Mouse (Mus musculus) c-Kit-positive CD71-negative TER-119-negative erythroid progenitor cells, embryonic 14.5 days (primary cell): ENCODE results near the gene Nrip2.
"Not testable (repeated sequence)": the region's sequence is repeated elsewhere in the genome, so short reads cannot be mapped to it uniquely, and the experiment has no call there.

Experiments
- DNase-seq: peaks from one replicate; pipeline ENCODE4 v3.0.0-alpha.2; 2013; ENCODE audit warnings: low read depth

The Nrip2 gene

GRCm38 (mm10) chr6:128398996-128399395 lies at the start of gene Nrip2:
TSS of gene Nrip2 (plus strand) at chr6:128399296.
- no peak for DNase-seq

- no peak for DNase-seq
Measured at GRCm38 (mm10) chr6:128349711-128350110, 49.4 kb upstream of the Nrip2 start.

- DNase-seq = no peak
Measured at GRCm38 (mm10) chr6:128354140-128354539, 45.0 kb upstream of the Nrip2 start.

- no peak for DNase-seq
Measured at GRCm38 (mm10) chr6:128355201-128355681, 43.9 kb upstream of the Nrip2 start.

GRCm38 (mm10) chr6:128355726-128356416 lies 43.2 kb upstream of the Nrip2 start, which contains the start of gene Tulp3:
TSS of gene Tulp3 (minus strand) at chr6:128355851.
- peak; percentile 78 for DNase-seq

- no peak for DNase-seq
Measured at GRCm38 (mm10) chr6:128358999-128359398, 40.1 kb upstream of the Nrip2 start.

GRCm38 (mm10) chr6:128361901-128362300 lies 37.2 kb upstream of the Nrip2 start:
- no peak for DNase-seq

GRCm38 (mm10) chr6:128362381-128363006 lies 36.6 kb upstream of the Nrip2 start, which contains the start of the genes Rhno1 and Foxm1:
TSS of gene Rhno1 (minus strand) at chr6:128362911.
TSS of gene Foxm1 (plus strand) at chr6:128362967.
- no peak for DNase-seq

- no peak for DNase-seq
Measured at GRCm38 (mm10) chr6:128363007-128363825, 35.9 kb upstream of the Nrip2 start.

GRCm38 (mm10) chr6:128364721-128365120 lies 34.4 kb upstream of the Nrip2 start:
- DNase-seq = no peak

GRCm38 (mm10) chr6:128366466-128366865 lies 32.6 kb upstream of the Nrip2 start:
- no peak for DNase-seq

- DNase-seq = no peak
Measured at GRCm38 (mm10) chr6:128370040-128370439, 29.1 kb upstream of the Nrip2 start.

- DNase-seq = no peak
Measured at GRCm38 (mm10) chr6:128375192-128375591, 23.9 kb upstream of the Nrip2 start, which contains the start of the genes Tex52 and Gm44596. TSS of gene Tex52 (plus strand) at chr6:128375456. TSS of gene Gm44596 (plus strand) at chr6:128375503.

- no peak for DNase-seq
Measured at GRCm38 (mm10) chr6:128376371-128377085, 22.6 kb upstream of the Nrip2 start.

- DNase-seq = no peak
Measured at GRCm38 (mm10) chr6:128379636-128380035, 19.5 kb upstream of the Nrip2 start.

- DNase-seq = not testable (repeated sequence)
Measured at GRCm38 (mm10) chr6:128380594-128381167, 18.4 kb upstream of the Nrip2 start.

GRCm38 (mm10) chr6:128381254-128381653 lies 17.8 kb upstream of the Nrip2 start:
- DNase-seq = no peak

GRCm38 (mm10) chr6:128383752-128384151 lies 15.3 kb upstream of the Nrip2 start:
- no peak for DNase-seq

- DNase-seq = no peak
Measured at GRCm38 (mm10) chr6:128385026-128385425, 14.1 kb upstream of the Nrip2 start.

GRCm38 (mm10) chr6:128389185-128389584 lies 9.9 kb upstream of the Nrip2 start:
- DNase-seq = no peak

- DNase-seq = no peak
Measured at GRCm38 (mm10) chr6:128390683-128391082, 8.4 kb upstream of the Nrip2 start.
